Mouse (Mus musculus) liver, embryonic 15.5 days (tissue): ENCODE measurements around the gene Nol9. TPM values are rescaled to one million over a fixed set of nuclear protein-coding genes. Genes with fewer than 3 reads are reported as not detected.

Experiments
- ATAC-seq: fragments of 200-750 bp; cut with Nextera tagmentation; 2 replicates; pipeline ENCODE4 v1.8.0; 2017; ENCODE audit warnings: moderate number of reproducible peaks, mild to moderate bottlenecking, moderate library complexity; ENCODE audit not compliant: insufficient read depth
- H3K27ac ChIP-seq: fragments of 300-500 bp; sonication (generic); replicated peaks from 2 replicates; pipeline ENCODE4 v1.5.1; 2015; ENCODE audit warnings: mild to moderate bottlenecking, inconsistent platforms
- H3K27me3 ChIP-seq: fragments of 300-500 bp; sonication (generic); 2 replicates; pipeline ENCODE4 v1.6.1; 2015; ENCODE audit warnings: mild to moderate bottlenecking, inconsistent platforms
- H3K36me3 ChIP-seq: fragments of 300-500 bp; sonication (generic); replicated peaks from 2 replicates; pipeline ENCODE4 v1.6.1; 2015; ENCODE audit warnings: moderate library complexity, mild to moderate bottlenecking, inconsistent platforms
- H3K4me1 ChIP-seq: fragments of 300-500 bp; sonication (generic); replicated peaks from 2 replicates; pipeline ENCODE4 v1.6.1; 2015; ENCODE audit warnings: inconsistent platforms
- H3K4me2 ChIP-seq: fragments of 300-500 bp; sonication (generic); 2 replicates; pipeline ENCODE4 v1.6.1; 2015; ENCODE audit warnings: moderate library complexity, mild to moderate bottlenecking, inconsistent platforms
- H3K4me3 ChIP-seq: fragments of 300-500 bp; sonication (generic); replicated peaks from 2 replicates; pipeline ENCODE4 v1.5.1; 2015; ENCODE audit warnings: mild to moderate bottlenecking, inconsistent platforms
- H3K9ac ChIP-seq: fragments of 300-500 bp; sonication (generic); 2 replicates; pipeline ENCODE4 v1.6.1; 2015; ENCODE audit warnings: moderate library complexity, mild to moderate bottlenecking, inconsistent platforms
- H3K9me3 ChIP-seq: fragments of 300-500 bp; sonication (generic); replicated peaks from 2 replicates; pipeline ENCODE4 v1.6.1; 2016; ENCODE audit warnings: inconsistent platforms
- WGBS: fragments of 180-500 bp; shearing (Covaris S2); methylation state at CpG from one replicate; pipeline ENCODE4 v1.1.7; 2015; ENCODE audit warnings: mixed read lengths; ENCODE audit not compliant: insufficient replicate concordance; 5-methylcytosine and 5-hydroxymethylcytosine counted together
- polyA plus RNA-seq: library from polyadenylated mRNA; unstranded; fragments of >200 nt; fragmentation: Nextera tagmentation; extraction: Ambion mirVana; gene quantifications from 2 replicates; pipeline ENCODE4 v1.2.1, GENCODE M21; 2015

Nol9 gene
- polyA plus RNA-seq, 1 experiment from 2014 or later, result 13.7 TPM

DNA sequence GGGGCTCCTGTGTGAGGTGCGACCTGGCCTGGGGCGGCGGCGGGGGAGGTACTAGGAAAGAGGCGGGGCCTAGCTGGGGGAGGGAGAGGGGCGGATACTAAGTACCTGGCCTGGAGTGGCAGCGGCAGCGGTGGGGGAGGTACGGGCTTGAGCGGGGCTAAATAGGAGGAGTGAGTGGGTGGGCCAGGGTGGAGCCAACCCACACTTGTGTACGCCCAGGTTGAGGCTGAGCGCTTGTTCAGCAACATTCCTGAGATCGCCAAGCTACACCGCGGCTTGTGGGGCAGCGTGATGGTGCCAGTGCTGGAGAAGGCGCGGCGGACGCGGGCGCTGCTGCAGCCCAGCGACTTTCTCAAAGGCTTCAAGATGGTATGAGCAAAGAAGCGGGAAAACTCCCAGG, 68.4 kb downstream of the Nol9 start:
- H3K27ac ChIP-seq, result peak overlapping the region; percentile 89
- peak overlapping the region; percentile 47; the same call in 1 of the 2 replicates for H3K9ac ChIP-seq
- peak overlapping the region; percentile 85 for H3K4me2 ChIP-seq
- WGBS, result 62% methylated on average over 24 of the region's 24 CpGs
- H3K27me3 ChIP-seq, result no peaks in the 10 kb centered on the region
- no peaks in the 10 kb centered on the region for H3K9me3 ChIP-seq
- peak overlapping the region; percentile 54 for H3K4me3 ChIP-seq
- H3K4me1 ChIP-seq, result peaks cover 52% of the 10 kb centered on the region
- ATAC-seq, result peak; percentile 70
- H3K36me3 ChIP-seq, result peaks cover 77% of the 10 kb centered on the region

DNA sequence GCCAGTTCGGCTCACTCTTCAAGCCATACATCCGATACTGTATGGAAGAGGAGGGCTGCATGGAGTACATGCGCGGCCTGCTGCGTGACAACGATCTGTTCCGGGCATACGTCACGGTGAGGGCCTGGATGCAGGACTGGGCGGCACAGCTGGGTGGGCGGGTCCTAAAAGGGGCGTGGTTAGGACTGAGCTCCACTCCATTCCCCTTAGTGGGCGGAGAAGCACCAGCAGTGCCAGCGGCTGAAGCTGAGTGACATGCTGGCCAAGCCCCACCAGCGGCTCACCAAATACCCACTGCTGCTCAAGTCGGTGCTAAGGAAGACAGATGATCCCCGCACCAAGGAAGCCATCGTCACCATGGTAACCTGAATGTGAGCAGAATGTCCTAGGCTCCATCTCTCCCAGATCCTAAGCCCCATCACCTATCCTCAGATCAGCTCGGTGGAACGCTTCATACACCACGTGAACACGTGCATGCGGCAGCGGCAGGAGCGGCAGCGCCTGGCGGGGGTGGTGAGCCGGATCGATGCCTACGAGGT, 68.9 kb downstream of the Nol9 start:
- H3K36me3 ChIP-seq, result peaks cover 77% of the 10 kb centered on the region
- WGBS, result 60% methylated on average over 30 of the region's 30 CpGs
- peak overlapping the region; percentile 85 for H3K4me2 ChIP-seq
- peak; percentile 86 for ATAC-seq
- peak overlapping the region; percentile 47; the same call in 1 of the 2 replicates for H3K9ac ChIP-seq
- H3K27ac ChIP-seq, result peak overlapping the region; percentile 89
- no peaks in the 10 kb centered on the region for H3K27me3 ChIP-seq
- peak overlapping the region; percentile 54 for H3K4me3 ChIP-seq
- H3K9me3 ChIP-seq, result no peaks in the 10 kb centered on the region
- H3K4me1 ChIP-seq, result peaks cover 52% of the 10 kb centered on the region

DNA sequence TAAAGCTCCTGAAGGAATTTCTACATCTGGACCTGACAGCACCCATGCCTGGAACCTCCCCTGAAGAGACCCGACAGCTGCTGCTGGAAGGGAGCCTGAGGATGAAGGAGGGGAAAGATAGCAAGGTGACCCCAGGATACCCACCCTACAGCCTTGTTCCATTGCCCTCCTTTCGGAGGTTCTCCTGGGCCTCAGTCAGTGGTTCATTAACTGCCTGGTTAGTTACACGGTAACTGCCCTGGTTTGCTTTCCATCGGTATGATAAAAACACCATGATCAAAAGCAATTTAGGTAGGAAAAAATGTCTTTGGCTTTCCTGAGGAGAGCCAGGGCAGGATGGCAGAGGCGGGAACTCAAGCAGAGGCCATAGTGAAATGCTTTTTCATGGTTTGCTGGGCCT, 69.6 kb downstream of the Nol9 start:
- no peaks in the 10 kb centered on the region for H3K9me3 ChIP-seq
- H3K9ac ChIP-seq, result no peak overlapping the region
- 89% methylated on average over 5 of the region's 5 CpGs for WGBS
- peaks cover 52% of the 10 kb centered on the region for H3K4me1 ChIP-seq
- no peak for ATAC-seq
- H3K4me2 ChIP-seq, result peak overlapping the region; percentile 85
- peaks cover 76% of the 10 kb centered on the region for H3K36me3 ChIP-seq
- H3K4me3 ChIP-seq, result peak overlapping the region; percentile 54; the same call in 1 of the 2 replicates
- 0 out of 2 replicates have a peak, but pooled peaks cover 1% of the 10 kb centered on the region for H3K27me3 ChIP-seq
- peak overlapping the region; percentile 62; the same call in 1 of the 2 replicates for H3K27ac ChIP-seq

DNA sequence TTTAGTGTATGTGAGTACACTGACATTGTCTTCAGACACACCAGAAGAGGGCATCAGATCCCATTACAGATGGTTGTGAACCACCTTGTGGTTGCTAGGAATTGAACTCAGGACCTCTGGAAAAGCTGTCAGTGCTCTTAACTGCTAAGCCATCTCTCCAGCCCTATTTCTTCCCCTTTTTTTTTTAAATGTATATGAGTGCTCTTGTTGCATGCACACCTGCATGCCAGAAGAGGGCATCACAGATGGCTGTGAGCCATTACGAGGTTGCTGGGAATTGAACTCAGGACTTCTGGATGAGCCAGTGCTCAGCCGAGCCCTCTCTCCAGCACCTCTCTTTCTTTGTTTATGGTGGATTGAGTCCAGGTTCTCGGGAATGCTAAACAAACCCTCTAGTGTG, 70.4 kb downstream of the Nol9 start:
- Histone ChIP-seq H3K4me2 (no peak overlapping the region), H3K4me1 (peaks cover 52% of the 10 kb centered on the region), H3K36me3 (peaks cover 73% of the 10 kb centered on the region), H3K27me3 (peaks cover 10% of the 10 kb centered on the region), H3K9me3 (no peaks in the 10 kb centered on the region), H3K27ac (peak overlapping the region; percentile 84), H3K9ac (no peak overlapping the region), H3K4me3 (no peak overlapping the region)
- ATAC-seq, result no peak
- WGBS, result 80% methylated on average over 3 of the region's 3 CpGs

DNA sequence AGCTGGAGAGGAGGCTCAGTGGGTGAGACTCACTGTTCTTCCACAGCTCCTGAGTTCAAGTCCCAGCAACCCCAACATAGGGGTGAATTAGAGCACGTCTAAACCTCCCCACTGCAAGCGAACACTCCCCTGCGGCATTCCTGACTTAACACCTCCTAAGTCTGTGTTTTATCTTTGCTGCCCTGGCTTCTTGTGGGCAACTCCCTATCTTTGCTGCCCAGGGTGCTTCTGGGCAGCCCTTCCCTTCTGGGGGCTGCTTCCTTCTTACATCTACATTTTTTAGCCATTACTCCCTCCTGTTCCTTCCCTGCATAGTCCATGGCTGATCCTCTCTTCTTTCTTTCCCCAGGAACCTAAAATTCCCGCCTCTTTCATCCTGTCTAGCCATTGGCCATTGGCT, 71.6 kb downstream of the Nol9 start:
- Histone ChIP-seq H3K9me3 (no peaks in the 10 kb centered on the region), H3K4me2 (peak overlapping the region; percentile 58), H3K27ac (peak overlapping the region; percentile 84), H3K9ac (peak overlapping the region; percentile 34), H3K36me3 (peaks cover 73% of the 10 kb centered on the region), H3K4me3 (no peak overlapping the region), H3K27me3 (peaks cover 21% of the 10 kb centered on the region), H3K4me1 (peaks cover 58% of the 10 kb centered on the region)
- ATAC-seq, result peak; percentile 72
- 18% methylated on average over 4 of the region's 4 CpGs for WGBS

Other genes starting within 250 kb of the Nol9 start
- 27.4 and 31.1 TPM in 2 replicates for gene Camta1, start 177.4 kb upstream of the Nol9 start, polyA plus RNA-seq
- 45.5 and 49.1 TPM in 2 replicates for gene Dnajc11, start 105.6 kb upstream of the Nol9 start, polyA plus RNA-seq
- 6.4 and 7.9 TPM in 2 replicates for gene Thap3, start 50.3 kb upstream of the Nol9 start, polyA plus RNA-seq
- gene Phf13, start 43.1 kb upstream of the Nol9 start, polyA plus RNA-seq, result 5.1 and 5.7 TPM in 2 replicates
- gene Klhl21, start 30.5 kb upstream of the Nol9 start, polyA plus RNA-seq, result 6.3 and 7.2 TPM in 2 replicates
- gene Zbtb48, start 11.7 kb upstream of the Nol9 start, polyA plus RNA-seq, result 7.8 and 8.4 TPM in 2 replicates
- 0.07 and 0.13 TPM in 2 replicates for gene Tas1r1, start 753 bp upstream of the Nol9 start, polyA plus RNA-seq
- gene Plekhg5, start 33.2 kb downstream of the Nol9 start, polyA plus RNA-seq, result 5.1 and 5.9 TPM in 2 replicates
- 0.37 and 0.50 TPM in 2 replicates for gene Tnfrsf25, start 76.6 kb downstream of the Nol9 start, polyA plus RNA-seq
- gene Espn, start 113.0 kb downstream of the Nol9 start, polyA plus RNA-seq, result 1.5 and 2.0 TPM in 2 replicates
- gene Hes2, start 119.5 kb downstream of the Nol9 start, polyA plus RNA-seq, result 0.14 TPM in 1 of 2 replicates, not detected in the other
- gene Acot7, start 138.8 kb downstream of the Nol9 start, polyA plus RNA-seq, result 14.0 and 14.2 TPM in 2 replicates
- gene Gpr153, start 234.9 kb downstream of the Nol9 start, polyA plus RNA-seq, result 0.76 and 1.2 TPM in 2 replicates